Mouse (Mus musculus) Patski (cell line): ENCODE measurements around the gene Hist1h4f. TPM values are rescaled to one million over a fixed set of nuclear protein-coding genes. Genes with fewer than 3 reads are reported as not detected.
A peak's percentile ranks its signal among the peaks of the same experiment; 100 is the strongest.
"Not testable (repeated sequence)": the region's sequence is repeated elsewhere in the genome, so short reads cannot be mapped to it uniquely, and the experiment has no call there.

Source experiments
- ATAC-seq: fragments of 100-300 bp; one replicate; pipeline ENCODE4 v1.8.0; 2021
- CTCF ChIA-PET: fragments of 350-600 bp; sonication (Branson Sonifier 250); formaldehyde crosslinking; loops from one replicate; lab custom pipeline; 2022; ENCODE audit warnings: inconsistent platforms; lab: Charles Lee
- POLR2A ChIA-PET: fragments of 350-600 bp; sonication (Branson Sonifier 250); formaldehyde crosslinking; loops from one replicate; lab custom pipeline; 2022; ENCODE audit warnings: antibody characterized with exemption, inconsistent platforms; lab: Charles Lee
- DNase-seq: peaks from one replicate; pipeline ENCODE4 v3.0.0-alpha.2; 2011; ENCODE audit warnings: low read depth, low spot score
- H3K27me3 ChIP-seq: fragments of 371-371 bp; one replicate; pipeline ENCODE4 v1.5.1; 2021
- CTCF ChIP-seq: fragments of 100-300 bp; IDR thresholded peaks from one replicate; pipeline ENCODE4 v1.5.1; 2021
- in situ Hi-C: fragments of 300-500 bp; cut with MboI; formaldehyde crosslinking; loops from 3 replicates; pipeline ENCODE4 v1.11.1; 2018; ENCODE audit warnings: low pct_unique_long_range_greater_than_20kb, mixed read lengths
- polyA plus RNA-seq: library from polyadenylated mRNA; unstranded; gene quantifications from one replicate; pipeline ENCODE4 v1.2.3, GENCODE M21; 2021

Gene Hist1h4f
- polyA plus RNA-seq, 1 experiment from 2014 or later = not detected

GRCm38 (mm10) chr13:23577835-23578234 lies 26.4 kb upstream of the Hist1h4f start:
- no peak for ATAC-seq
- ChIA-PET CTCF (no interaction called here), POLR2A (no interaction called here)
- no peak for TF ChIP-seq CTCF
- in situ Hi-C loops = loop anchor here (5.0 kb wide), 1 partner anchor 164 kb away; no protein-coding TSS in a partner anchor
- no peaks in the 10 kb centered on the region for H3K27me3 ChIP-seq
- no peak for DNase-seq

- no peak for ATAC-seq
These were observed 25.6 kb upstream of the Hist1h4f start for GRCm38 (mm10) chr13:23576906-23577639.

GRCm38 (mm10) chr13:23576351-23576881 lies 25.0 kb upstream of the Hist1h4f start:
- in situ Hi-C loops = loop anchor here (5.0 kb wide), 1 partner anchor 166 kb away; no protein-coding TSS in a partner anchor
- no peak for TF ChIP-seq CTCF
- ChIA-PET CTCF (interaction anchor here (1.2 kb wide), 1 partner anchor 11 kb away, joined by 3 read pairs; no protein-coding TSS in a partner anchor), POLR2A (interaction anchor here (1.2 kb wide), 1 partner anchor 107 kb away, joined by 3 read pairs; the partner anchor contains the start of genes Hist1h2ac and Hist1h2bc)
- H3K27me3 ChIP-seq = no peaks in the 10 kb centered on the region
- no peak for DNase-seq
- ATAC-seq = no peak

More at GRCm38 (mm10) chr13:23576906-23577639, 25.6 kb upstream of the Hist1h4f start:
- H3K27me3 ChIP-seq = no peaks in the 10 kb centered on the region
- ChIA-PET CTCF (interaction anchor here (1.2 kb wide), 1 partner anchor 10 kb away, joined by 3 read pairs; no protein-coding TSS in a partner anchor), POLR2A (interaction anchor here (1.2 kb wide), 1 partner anchor 107 kb away, joined by 3 read pairs; the partner anchor contains the start of genes Hist1h2ac and Hist1h2bc)
- TF ChIP-seq CTCF = no peak
- DNase-seq = no peak
- in situ Hi-C loops = loop anchor here (5.0 kb wide), 1 partner anchor 165 kb away; no protein-coding TSS in a partner anchor

- POLR2A ChIA-PET = interaction anchor here (1.2 kb wide), 1 partner anchor 108 kb away, joined by 3 read pairs; the partner anchor contains the start of genes Hist1h2ac and Hist1h2bc
- in situ Hi-C loops = loop anchor here (5.0 kb wide), 1 partner anchor 166 kb away; no protein-coding TSS in a partner anchor
- CTCF ChIA-PET, H3K27me3 ChIP-seq, DNase-seq: not testable (repeated sequence)
- peak; percentile 1 for ATAC-seq
These were observed 24.4 kb upstream of the Hist1h4f start for GRCm38 (mm10) chr13:23575864-23576313.

- DNase-seq = no peak
- ChIA-PET POLR2A (interaction anchor here (0.8 kb wide), 1 partner anchor 23 kb away, joined by 3 read pairs; no protein-coding TSS in a partner anchor), CTCF (no interaction called here)
- no peak for TF ChIP-seq CTCF
- peak; percentile 41 for ATAC-seq
- in situ Hi-C loops = loop anchor here (5.0 kb wide), 1 partner anchor 167 kb away; no protein-coding TSS in a partner anchor
- no peaks in the 10 kb centered on the region for H3K27me3 ChIP-seq
These were observed 23.9 kb upstream of the Hist1h4f start, which contains the start of gene Hist1h3d for GRCm38 (mm10) chr13:23575271-23575851. Gene Hist1h3d, plus strand, starts transcription at chr13:23575763.

- H3K27me3 ChIP-seq, ATAC-seq, CTCF ChIA-PET, DNase-seq: not testable (repeated sequence)
- TF ChIP-seq CTCF = peak; percentile 17
- POLR2A ChIA-PET = interaction anchor here (0.8 kb wide), 1 partner anchor 24 kb away, joined by 3 read pairs; no protein-coding TSS in a partner anchor
- in situ Hi-C loops = loop anchor here (5.0 kb wide), 1 partner anchor 168 kb away; no protein-coding TSS in a partner anchor
These were observed 23.2 kb upstream of the Hist1h4f start for GRCm38 (mm10) chr13:23574546-23575170.

GRCm38 (mm10) chr13:23573898-23574524 lies 22.6 kb upstream of the Hist1h4f start, which contains the start of the genes Hist1h2bf and Hist1h2ad:
Gene Hist1h2bf, minus strand, starts transcription at chr13:23574196.
Gene Hist1h2ad, plus strand, starts transcription at chr13:23574381.
- H3K27me3 ChIP-seq, in situ Hi-C loops, CTCF ChIA-PET, POLR2A ChIA-PET: not testable (repeated sequence)
- DNase-seq (peak; percentile 94), ATAC-seq (peak; percentile 75)

- POLR2A ChIA-PET, CTCF ChIA-PET, ATAC-seq, in situ Hi-C loops, DNase-seq, H3K27me3 ChIP-seq: not testable (repeated sequence)
These were observed 21.8 kb upstream of the Hist1h4f start for GRCm38 (mm10) chr13:23573034-23573897.
